Mouse (Mus musculus) right cerebral cortex, postnatal 14 days (tissue): ENCODE results near the gene Plxna1.

Experiments used
- DNase-seq: peaks from one replicate; pipeline ENCODE4 v3.0.0; 2022

The Plxna1 gene

GRCm38 (mm10) chr6:89360709-89361417 lies 1.6 kb downstream of the Plxna1 start:
- no peak for DNase-seq

- no peak for DNase-seq
Observed at GRCm38 (mm10) chr6:89359771-89360708, 2.4 kb downstream of the Plxna1 start.

GRCm38 (mm10) chr6:89359192-89359591 lies 3.2 kb downstream of the Plxna1 start:
- DNase-seq, result no peak

- DNase-seq, result peak; percentile 26
Observed at GRCm38 (mm10) chr6:89355661-89356060, 6.8 kb downstream of the Plxna1 start.

- DNase-seq, result peak; percentile 8
Observed at GRCm38 (mm10) chr6:89354726-89355125, 7.7 kb downstream of the Plxna1 start.

- no peak for DNase-seq
Observed at GRCm38 (mm10) chr6:89354076-89354475, 8.3 kb downstream of the Plxna1 start.

GRCm38 (mm10) chr6:89353101-89353500 lies 9.3 kb downstream of the Plxna1 start:
- DNase-seq, result no peak

GRCm38 (mm10) chr6:89351441-89352137 lies 10.8 kb downstream of the Plxna1 start:
- DNase-seq, result peak; percentile 36

- DNase-seq, result no peak
Observed at GRCm38 (mm10) chr6:89350520-89350919, 11.9 kb downstream of the Plxna1 start.

- DNase-seq, result no peak
Observed at GRCm38 (mm10) chr6:89350037-89350515, 12.3 kb downstream of the Plxna1 start.

GRCm38 (mm10) chr6:89348363-89348762 lies 14.1 kb downstream of the Plxna1 start:
- DNase-seq, result no peak

GRCm38 (mm10) chr6:89347792-89348191 lies 14.6 kb downstream of the Plxna1 start:
- no peak for DNase-seq

GRCm38 (mm10) chr6:89345855-89346254 lies 16.6 kb downstream of the Plxna1 start:
- DNase-seq, result no peak

GRCm38 (mm10) chr6:89345486-89345785 lies 17.0 kb downstream of the Plxna1 start:
- no peak for DNase-seq

- DNase-seq, result peak; percentile 60
Observed at GRCm38 (mm10) chr6:89344613-89345485, 17.6 kb downstream of the Plxna1 start.

GRCm38 (mm10) chr6:89341981-89342380 lies 20.4 kb downstream of the Plxna1 start:
- DNase-seq, result no peak

GRCm38 (mm10) chr6:89339447-89339846 lies 23.0 kb downstream of the Plxna1 start:
- no peak for DNase-seq

- no peak for DNase-seq
Observed at GRCm38 (mm10) chr6:89338733-89339132, 23.7 kb downstream of the Plxna1 start.

GRCm38 (mm10) chr6:89337574-89337973 lies 24.8 kb downstream of the Plxna1 start:
- DNase-seq, result no peak

GRCm38 (mm10) chr6:89333964-89334702 lies 28.3 kb downstream of the Plxna1 start:
- no peak for DNase-seq

GRCm38 (mm10) chr6:89330957-89331356 lies 31.5 kb downstream of the Plxna1 start:
- DNase-seq, result no peak

GRCm38 (mm10) chr6:89328634-89329033 lies 33.8 kb downstream of the Plxna1 start:
- DNase-seq, result no peak
